Mouse (Mus musculus): ENCODE results near the gene Chmp2a. TPM values are rescaled to one million over a fixed set of nuclear protein-coding genes. Genes with fewer than 3 reads are reported as not detected.

The Chmp2a gene
- polyA plus RNA-seq, 1 experiment from 2014 or later, result 157 TPM

DNA sequence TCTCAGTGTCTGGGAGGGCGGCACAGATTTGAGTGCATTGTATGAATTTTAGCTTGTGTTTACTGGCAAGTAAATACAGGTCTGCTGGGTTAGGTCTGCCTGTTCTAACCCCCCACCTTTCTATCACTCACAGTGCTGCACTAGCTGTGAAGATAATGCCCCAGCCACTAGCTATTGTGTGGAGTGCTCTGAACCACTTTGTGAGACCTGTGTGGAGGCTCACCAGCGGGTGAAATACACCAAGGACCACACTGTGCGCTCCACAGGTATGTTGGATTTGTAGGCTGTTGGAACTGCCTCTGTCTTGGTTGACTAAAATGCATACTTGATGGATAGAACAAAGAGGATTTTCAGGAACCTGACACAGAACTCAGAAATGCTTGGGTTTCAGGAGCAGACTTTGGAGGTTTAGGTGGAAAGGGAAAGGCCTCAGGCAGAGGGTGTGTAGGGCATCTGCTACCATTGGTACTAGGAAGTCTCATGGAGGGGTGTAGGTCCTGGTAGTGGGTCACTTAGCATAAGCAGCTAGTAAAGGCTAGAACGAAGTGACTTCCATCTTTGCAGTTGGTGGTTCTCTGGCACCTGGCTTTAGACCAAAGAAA, 9.0 kb downstream of the Chmp2a start:
- Histone ChIP-seq H3K9me3 (ENCODE audit: control insufficient read depth, low read length) (no peaks in the 10 kb centered on the region), H3K27me3 (ENCODE audit: control insufficient read depth, insufficient read depth, low read depth, low read length) (no peaks in the 10 kb centered on the region), H3K4me2 (ENCODE audit: low read depth, low read length) (peak overlapping the region; percentile 96), H3K4me3 (ENCODE audit: low read length) (peak overlapping the region; percentile 93), H3K36me3 (ENCODE audit: control insufficient read depth, insufficient read depth, low read length) (peaks cover 48% of the 10 kb centered on the region), H3K4me1 (replicated peaks; ENCODE audit: control insufficient read depth, insufficient read depth, low read length) (peaks cover 20% of the 10 kb centered on the region), H3K27ac (ENCODE audit: low read length) (peak overlapping the region; percentile 100), H3K9ac (ENCODE audit: low read length) (peak overlapping the region; percentile 96)
- WGBS, result 22% methylated on average over 4 of the region's 4 CpGs
- no peak for ATAC-seq (ENCODE audit: low read depth)

DNA sequence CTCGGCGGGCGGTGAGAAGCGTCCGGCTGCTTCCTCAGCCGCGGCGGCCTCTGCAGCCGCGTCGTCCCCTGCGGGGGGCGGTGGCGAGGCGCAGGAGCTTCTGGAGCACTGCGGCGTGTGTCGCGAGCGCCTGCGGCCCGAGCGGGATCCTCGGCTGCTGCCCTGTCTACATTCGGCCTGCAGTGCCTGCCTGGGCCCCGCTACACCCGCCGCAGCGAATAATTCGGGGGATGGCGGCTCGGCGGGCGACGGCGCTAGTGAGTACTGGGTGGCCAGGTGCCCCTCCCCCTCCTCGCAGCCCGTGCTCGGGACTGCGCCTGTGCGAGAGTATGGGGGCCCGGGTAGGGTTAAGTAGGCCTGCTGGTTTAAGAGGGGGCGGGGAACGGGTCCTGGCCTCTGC, 9.8 kb downstream of the Chmp2a start:
- Histone ChIP-seq H3K4me2 (ENCODE audit: low read depth, low read length) (peak overlapping the region; percentile 96), H3K27me3 (ENCODE audit: control insufficient read depth, insufficient read depth, low read depth, low read length) (no peaks in the 10 kb centered on the region), H3K4me3 (ENCODE audit: low read length) (peak overlapping the region; percentile 93), H3K9ac (ENCODE audit: low read length) (peak overlapping the region; percentile 96), H3K9me3 (ENCODE audit: control insufficient read depth, low read length) (no peaks in the 10 kb centered on the region), H3K27ac (ENCODE audit: low read length) (peak overlapping the region; percentile 100), H3K4me1 (replicated peaks; ENCODE audit: control insufficient read depth, insufficient read depth, low read length) (peaks cover 20% of the 10 kb centered on the region), H3K36me3 (ENCODE audit: control insufficient read depth, insufficient read depth, low read length) (peaks cover 41% of the 10 kb centered on the region)
- ATAC-seq (ENCODE audit: low read depth), result peak; percentile 48
- under 1% methylated on average over 33 of the region's 44 CpGs for WGBS

DNA sequence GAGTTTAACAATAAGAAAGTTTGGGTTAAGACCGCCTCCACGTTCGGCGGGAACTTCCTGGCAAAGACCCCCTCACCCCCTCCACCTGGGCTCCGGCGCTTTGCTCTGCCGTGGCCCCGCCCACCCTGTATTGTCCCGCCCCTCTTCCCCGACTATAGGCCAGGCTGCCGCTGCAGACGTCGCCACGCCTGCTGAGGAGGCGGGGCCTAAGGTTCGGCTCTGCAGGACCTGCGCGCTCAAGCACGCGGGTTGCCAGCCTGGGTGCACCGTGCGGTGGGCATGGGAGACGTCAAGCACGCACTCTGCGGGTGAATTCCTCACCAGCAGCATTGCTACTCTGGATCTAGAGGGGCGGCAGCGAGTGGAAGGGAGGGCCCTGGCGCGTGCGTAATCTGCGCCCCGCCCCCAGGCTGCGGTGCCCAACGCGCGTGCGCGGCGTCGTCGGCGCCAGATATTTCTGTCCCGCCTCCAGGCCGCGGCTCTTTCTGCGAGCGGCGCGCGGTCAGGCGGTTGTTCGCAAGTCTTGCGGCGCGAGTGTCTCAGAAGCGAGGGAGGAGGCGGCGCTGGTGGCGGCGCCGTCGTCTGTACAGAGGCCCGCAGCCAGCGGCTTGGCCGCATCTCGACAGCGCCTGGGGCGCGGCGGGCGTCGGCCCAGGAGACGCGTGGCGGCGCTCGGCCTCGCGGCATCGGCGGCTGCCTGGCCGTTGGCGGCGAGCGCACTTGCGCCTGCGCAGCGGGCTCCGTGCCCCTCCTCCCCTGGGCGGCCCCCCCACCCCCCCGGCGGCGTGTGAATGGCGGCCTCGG, 10.5 kb downstream of the Chmp2a start:
- peak overlapping the region; percentile 100 for H3K27ac ChIP-seq (ENCODE audit: low read length)
- under 1% methylated on average over 83 of the region's 95 CpGs for WGBS
- peak overlapping the region; percentile 93 for H3K4me3 ChIP-seq (ENCODE audit: low read length)
- H3K9me3 ChIP-seq (ENCODE audit: control insufficient read depth, low read length), result no peaks in the 10 kb centered on the region
- peak overlapping the region; percentile 96 for H3K9ac ChIP-seq (ENCODE audit: low read length)
- H3K4me2 ChIP-seq (ENCODE audit: low read depth, low read length), result peak overlapping the region; percentile 96
- peak; percentile 89 for ATAC-seq (ENCODE audit: low read depth)
- peaks cover 34% of the 10 kb centered on the region for H3K36me3 ChIP-seq (ENCODE audit: control insufficient read depth, insufficient read depth, low read length)
- peaks cover 20% of the 10 kb centered on the region for H3K4me1 ChIP-seq (replicated peaks; ENCODE audit: control insufficient read depth, insufficient read depth, low read length)
- no peaks in the 10 kb centered on the region for H3K27me3 ChIP-seq (ENCODE audit: control insufficient read depth, insufficient read depth, low read depth, low read length)

DNA sequence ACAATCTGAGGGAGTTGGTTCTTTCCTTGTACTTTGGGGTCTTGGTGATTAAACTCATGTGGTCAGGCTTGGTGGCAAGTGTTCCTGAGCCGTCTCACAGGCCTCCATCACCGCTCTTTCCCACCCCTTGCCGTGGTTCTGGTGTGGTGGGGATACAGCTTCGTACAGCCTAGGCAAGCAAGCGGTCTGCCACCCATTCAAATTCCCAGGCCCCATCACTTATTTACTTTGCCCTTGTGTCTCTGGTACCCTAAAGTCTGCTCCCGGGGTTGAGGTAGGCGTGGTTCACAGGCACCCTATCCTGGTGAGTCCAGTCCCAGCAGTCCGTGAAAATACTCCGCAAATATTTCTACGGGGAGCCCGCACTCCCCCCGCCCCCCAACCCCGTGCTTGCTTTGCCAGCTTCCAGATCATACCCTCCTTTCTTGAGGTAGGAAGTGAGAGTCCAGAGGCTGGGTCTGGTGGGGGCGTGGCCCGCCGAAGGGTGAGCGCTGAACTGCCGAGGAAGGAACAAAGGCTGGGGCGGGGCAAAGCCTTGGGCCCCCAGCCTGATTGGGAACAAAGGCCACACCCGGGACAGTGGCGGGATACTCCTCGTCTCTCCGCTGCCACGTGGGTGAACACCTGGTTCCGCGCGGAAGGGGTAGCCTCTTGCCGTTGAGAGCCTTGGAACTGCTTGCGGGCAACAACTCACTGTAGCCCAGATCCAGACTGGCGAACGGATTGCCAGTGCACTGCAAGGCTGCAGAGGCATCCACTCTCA, 11.7 kb downstream of the Chmp2a start:
- ATAC-seq (ENCODE audit: low read depth), result peak; percentile 70
- Histone ChIP-seq H3K9ac (ENCODE audit: low read length) (peak overlapping the region; percentile 96), H3K4me1 (replicated peaks; ENCODE audit: control insufficient read depth, insufficient read depth, low read length) (peaks cover 20% of the 10 kb centered on the region), H3K27me3 (ENCODE audit: control insufficient read depth, insufficient read depth, low read depth, low read length) (no peaks in the 10 kb centered on the region), H3K27ac (ENCODE audit: low read length) (peak overlapping the region; percentile 100), H3K4me2 (ENCODE audit: low read depth, low read length) (peak overlapping the region; percentile 96), H3K9me3 (ENCODE audit: control insufficient read depth, low read length) (no peaks in the 10 kb centered on the region), H3K4me3 (ENCODE audit: low read length) (peak overlapping the region; percentile 93), H3K36me3 (ENCODE audit: control insufficient read depth, insufficient read depth, low read length) (peaks cover 22% of the 10 kb centered on the region)
- 3% methylated on average over 31 of the region's 31 CpGs for WGBS

DNA sequence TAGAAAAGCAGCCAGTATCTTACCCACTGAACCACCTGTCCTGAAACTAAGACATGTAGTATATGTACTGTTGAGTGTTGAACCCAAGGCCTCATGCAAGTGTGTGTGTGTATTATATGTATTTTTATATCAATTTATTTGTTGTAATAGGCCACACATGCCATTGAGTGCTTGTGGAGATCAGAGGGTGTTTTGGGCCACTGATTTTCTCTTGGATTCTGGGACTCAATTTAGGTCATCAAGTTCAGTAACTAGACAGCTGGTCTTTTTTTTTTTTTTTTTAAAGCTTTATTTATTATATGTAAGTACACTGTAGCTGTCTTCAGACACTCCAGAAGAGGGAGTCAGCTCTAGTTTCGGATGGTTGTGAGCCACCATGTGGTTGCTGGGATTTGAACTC, 19.4 kb downstream of the Chmp2a start:
- Histone ChIP-seq H3K9me3 (ENCODE audit: control insufficient read depth, low read length) (no peaks in the 10 kb centered on the region), H3K36me3 (ENCODE audit: control insufficient read depth, insufficient read depth, low read length) (no peaks in the 10 kb centered on the region), H3K27me3 (ENCODE audit: control insufficient read depth, insufficient read depth, low read depth, low read length) (no peaks in the 10 kb centered on the region), H3K4me1 (replicated peaks; ENCODE audit: control insufficient read depth, insufficient read depth, low read length) (0 out of 2 replicates have a peak, but pooled peaks cover 3% of the 10 kb centered on the region), H3K4me2 (ENCODE audit: low read depth, low read length) (no peak overlapping the region), H3K4me3 (ENCODE audit: low read length) (no peak overlapping the region), H3K9ac (ENCODE audit: low read length) (no peak overlapping the region), H3K27ac (ENCODE audit: low read length) (no peak overlapping the region)
- WGBS, result 73% methylated on average over 1 of the region's 1 CpGs
- ATAC-seq (ENCODE audit: low read depth), result no peak

DNA sequence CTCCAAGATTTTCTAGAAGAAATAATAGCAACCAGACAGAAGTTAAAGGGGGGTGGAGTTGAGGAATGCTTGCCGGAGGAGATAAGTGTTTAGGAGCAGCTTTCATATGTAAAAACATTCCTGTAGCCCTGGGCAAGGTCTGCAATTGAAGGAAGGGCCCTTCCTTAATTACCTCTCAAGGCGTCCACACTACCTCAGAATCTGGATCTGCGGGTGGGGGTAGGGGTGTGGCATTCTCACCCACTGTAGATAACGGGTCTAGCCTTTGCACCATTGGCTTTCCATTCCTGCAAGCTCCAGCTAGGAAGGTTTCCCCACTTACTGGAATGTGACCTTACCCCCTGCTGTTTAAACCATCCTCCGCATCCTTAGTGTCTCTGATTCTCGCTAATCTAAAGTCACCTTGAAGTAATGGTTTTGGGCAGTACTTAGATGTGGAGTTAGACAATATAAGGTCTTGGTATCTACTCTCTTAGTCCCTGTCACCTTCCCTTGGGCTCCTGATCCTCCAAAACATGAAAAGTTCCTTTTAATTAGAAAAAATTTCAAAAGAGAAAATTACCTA, 20.2 kb downstream of the Chmp2a start:
- Histone ChIP-seq H3K4me1 (replicated peaks; ENCODE audit: control insufficient read depth, insufficient read depth, low read length) (0 out of 2 replicates have a peak, but pooled peaks cover 3% of the 10 kb centered on the region), H3K4me2 (ENCODE audit: low read depth, low read length) (no peak overlapping the region), H3K27ac (ENCODE audit: low read length) (no peak overlapping the region), H3K4me3 (ENCODE audit: low read length) (no peak overlapping the region), H3K27me3 (ENCODE audit: control insufficient read depth, insufficient read depth, low read depth, low read length) (no peaks in the 10 kb centered on the region), H3K36me3 (ENCODE audit: control insufficient read depth, insufficient read depth, low read length) (no peaks in the 10 kb centered on the region), H3K9ac (ENCODE audit: low read length) (no peak overlapping the region), H3K9me3 (ENCODE audit: control insufficient read depth, low read length) (no peaks in the 10 kb centered on the region)
- 39% methylated on average over 6 of the region's 6 CpGs for WGBS
- ATAC-seq (ENCODE audit: low read depth), result no peak

DNA sequence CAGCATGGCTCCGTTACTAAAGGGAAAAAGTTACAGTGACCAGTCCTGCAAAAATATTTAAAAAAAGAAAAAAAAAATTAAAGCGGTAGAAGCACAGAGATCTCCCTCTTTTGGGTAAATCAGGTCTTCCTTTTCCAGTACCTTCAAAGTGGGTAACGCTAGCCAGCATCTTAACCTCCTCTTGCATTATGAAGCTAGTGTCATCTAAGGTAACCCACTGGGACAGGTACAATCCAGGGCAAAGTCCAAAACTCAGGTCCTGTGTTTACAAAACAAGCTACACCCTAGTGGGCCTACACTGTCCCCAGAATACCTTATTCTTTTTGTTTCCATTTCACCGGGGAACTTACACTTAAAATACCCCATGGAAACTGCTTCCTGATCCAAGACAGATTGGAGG, 20.9 kb downstream of the Chmp2a start:
- 68% methylated on average over 4 of the region's 4 CpGs for WGBS
- H3K4me2 ChIP-seq (ENCODE audit: low read depth, low read length), result no peak overlapping the region

DNA sequence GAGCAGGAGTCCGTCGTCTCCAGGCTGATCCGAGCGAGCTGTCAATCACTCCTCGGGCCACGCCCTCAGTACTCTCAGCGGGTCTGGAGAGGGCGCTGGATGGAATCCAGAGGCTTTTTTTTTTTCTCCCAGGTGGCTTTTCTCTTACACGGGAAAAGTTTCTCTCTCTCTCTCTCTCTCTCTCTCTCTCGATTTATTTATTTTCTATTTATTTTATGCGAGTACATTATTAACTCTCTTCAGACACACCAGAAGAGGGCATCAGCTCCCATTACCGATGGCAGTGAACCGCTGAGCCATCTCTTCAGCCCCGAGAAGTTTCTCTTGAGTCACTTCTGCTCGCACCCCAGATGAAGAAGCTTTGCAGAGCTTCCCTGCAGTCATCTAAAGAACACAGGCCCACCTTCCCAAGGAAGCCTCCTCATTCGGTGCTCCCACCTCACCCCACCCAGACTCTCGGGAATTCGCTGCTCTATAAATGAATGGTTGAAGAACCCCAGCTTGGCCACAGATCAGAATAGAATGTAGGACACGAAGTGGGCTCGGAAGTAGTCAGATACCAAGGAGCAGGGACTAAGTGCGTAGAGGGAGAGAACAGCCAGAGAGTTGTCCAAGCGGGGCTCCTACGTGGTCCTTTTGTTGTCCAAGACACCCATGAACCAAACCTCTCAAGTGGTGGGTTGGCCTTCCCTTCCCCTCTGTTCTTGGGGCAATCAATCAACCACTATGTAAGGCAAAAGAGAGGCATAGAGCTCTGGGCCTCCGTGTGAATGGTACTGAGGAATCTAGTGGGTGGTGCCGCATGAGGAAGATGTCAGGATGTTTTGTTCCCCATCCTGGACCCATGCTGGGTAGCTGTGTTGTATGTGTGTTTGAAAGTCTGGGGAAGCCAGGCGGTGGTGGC, 24.4 kb downstream of the Chmp2a start, which contains the start of gene Zbtb45:
Zbtb45 (minus strand) TSS at position 30 of the 904 bp plus-strand sequence.
- Histone ChIP-seq H3K27ac (ENCODE audit: low read length) (peak within 1 kb of the TSS; percentile 89), H3K36me3 (ENCODE audit: control insufficient read depth, insufficient read depth, low read length) (peaks cover 10% of the 10 kb centered on the region), H3K9me3 (ENCODE audit: control insufficient read depth, low read length) (no peaks in the 10 kb centered on the region), H3K4me2 (ENCODE audit: low read depth, low read length) (peak within 1 kb of the TSS; percentile 79), H3K4me3 (ENCODE audit: low read length) (peak within 1 kb of the TSS; percentile 55), H3K4me1 (replicated peaks; ENCODE audit: control insufficient read depth, insufficient read depth, low read length) (peaks cover 6% of the 10 kb centered on the region; the same call in 1 of the 2 replicates), H3K27me3 (ENCODE audit: control insufficient read depth, insufficient read depth, low read depth, low read length) (no peaks in the 10 kb centered on the region; the same call in 1 of the 2 replicates), H3K9ac (ENCODE audit: low read length) (peak within 1 kb of the TSS; percentile 74)
- ATAC-seq (ENCODE audit: low read depth), result no peak
- 9% methylated on average over 26 of the region's 26 CpGs for WGBS

More for the DNA sequence above, 20.9 kb downstream of the Chmp2a start:
- ATAC-seq (ENCODE audit: low read depth), result no peak
- H3K27me3 ChIP-seq (ENCODE audit: control insufficient read depth, insufficient read depth, low read depth, low read length), result no peaks in the 10 kb centered on the region
- H3K4me3 ChIP-seq (ENCODE audit: low read length), result no peak overlapping the region
- H3K27ac ChIP-seq (ENCODE audit: low read length), result no peak overlapping the region
- no peaks in the 10 kb centered on the region for H3K9me3 ChIP-seq (ENCODE audit: control insufficient read depth, low read length)
- H3K4me1 ChIP-seq (replicated peaks; ENCODE audit: control insufficient read depth, insufficient read depth, low read length), result 0 out of 2 replicates have a peak, but pooled peaks cover 6% of the 10 kb centered on the region
- no peak overlapping the region for H3K9ac ChIP-seq (ENCODE audit: low read length)
- no peaks in the 10 kb centered on the region for H3K36me3 ChIP-seq (ENCODE audit: control insufficient read depth, insufficient read depth, low read length)

All from lung, embryonic 16.5 days (tissue).